Mouse (Mus musculus) inflammation-experienced regulatory T-cells, adult 16 weeks (primary cell): ENCODE data around the gene Mesp1. TPM values are rescaled to one million over a fixed set of nuclear protein-coding genes. Genes with fewer than 3 reads are reported as not detected.

Experiments used
- polyA plus RNA-seq: library from polyadenylated mRNA; unstranded; fragments of 100-300 nt; shearing (Covaris generic); gene quantifications from one replicate; pipeline ENCODE4 v1.2.1, GENCODE M21; 2017

The Mesp1 gene
- not detected for polyA plus RNA-seq

DNA sequence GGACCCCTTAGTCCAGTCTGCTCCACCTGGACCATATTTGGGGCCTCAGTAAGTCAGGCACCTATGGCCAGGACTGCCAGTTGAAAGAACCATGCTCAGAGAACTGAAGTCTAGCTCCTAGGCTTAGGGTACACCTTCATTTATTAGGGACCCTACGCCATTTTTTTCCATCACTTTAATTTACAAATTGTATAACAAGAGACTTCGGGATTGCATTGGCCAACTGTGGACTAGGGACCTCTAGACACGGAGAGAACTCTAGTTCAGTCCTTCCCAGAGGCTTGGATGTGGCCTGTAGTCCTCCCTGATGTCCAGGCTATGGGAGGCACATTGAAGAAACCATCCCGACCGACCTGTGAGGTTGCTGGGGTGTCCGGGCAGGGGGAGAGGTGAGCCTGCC lies at the start of gene Mesp1:
Gene Mesp1, minus strand, starts transcription at position 101 of the 400 bp plus-strand sequence.

DNA sequence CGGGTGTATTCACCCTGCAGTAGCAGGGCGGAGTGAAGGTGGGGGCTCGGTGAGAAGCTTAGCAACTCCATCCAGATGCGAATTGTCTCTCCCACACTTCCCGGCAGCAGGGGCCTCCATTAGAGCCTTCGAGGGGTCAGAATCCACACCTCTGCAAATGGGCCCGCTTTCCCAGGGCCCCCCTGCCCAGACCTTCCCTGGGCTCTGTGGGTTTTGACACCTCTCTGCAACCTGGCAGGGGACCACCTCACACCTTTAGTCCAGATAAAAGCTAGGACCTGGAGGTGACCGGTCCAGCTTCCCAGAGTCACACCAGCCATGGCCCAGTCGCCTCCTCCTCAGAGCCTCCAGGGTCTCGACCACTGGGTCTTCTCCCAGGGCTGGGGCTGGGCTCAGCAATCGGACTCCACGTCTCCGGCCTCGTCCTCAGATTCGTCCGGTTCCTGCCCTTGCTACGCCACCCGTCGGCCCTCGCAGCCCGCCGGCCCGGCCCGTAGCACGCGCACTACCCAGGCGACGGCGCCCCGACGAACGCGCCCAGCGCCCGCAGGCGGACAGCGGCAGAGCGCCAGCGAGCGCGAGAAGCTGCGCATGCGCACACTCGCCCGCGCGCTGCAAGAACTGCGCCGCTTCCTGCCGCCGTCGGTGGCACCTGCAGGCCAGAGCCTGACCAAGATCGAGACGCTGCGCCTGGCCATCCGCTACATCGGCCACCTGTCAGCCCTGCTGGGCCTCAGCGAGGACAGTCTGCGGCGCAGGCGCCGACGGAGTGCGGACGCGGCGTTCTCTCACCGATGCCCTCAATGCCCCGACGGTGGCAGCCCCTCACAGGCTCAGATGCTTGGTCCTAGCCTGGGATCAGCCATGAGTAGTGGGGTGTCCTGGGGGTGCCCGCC lies 17.3 kb upstream of the Mesp1 start, which contains the start of gene Mesp2:
Gene Mesp2, plus strand, starts transcription at position 117 of the 896 bp plus-strand sequence.

GRCm38 (mm10) chr7:79742659-79743536 lies 50.7 kb downstream of the Mesp1 start, which contains the start of the genes Pex11a and Wdr93:
TSS of gene Pex11a (minus strand) at chr7:79743131.
TSS of gene Wdr93 (plus strand) at chr7:79743163.

Other genes with a start within 250 kb of the Mesp1 start
- gene Rhcg, start 176.1 kb downstream of the Mesp1 start, polyA plus RNA-seq = not detected
- 2.1 TPM for gene Ticrr, start 133.6 kb downstream of the Mesp1 start, polyA plus RNA-seq
- 0.23 TPM for gene Kif7, start 78.1 kb downstream of the Mesp1 start, polyA plus RNA-seq
- gene Plin1, start 60.9 kb downstream of the Mesp1 start, polyA plus RNA-seq = not detected
- gene Pex11a, start 50.7 kb downstream of the Mesp1 start, polyA plus RNA-seq = 7.5 TPM
- gene Wdr93, start 50.6 kb downstream of the Mesp1 start, polyA plus RNA-seq = 0.17 TPM
- 0.15 TPM for gene Mesp2, start 16.9 kb upstream of the Mesp1 start, polyA plus RNA-seq
- gene Anpep, start 67.3 kb upstream of the Mesp1 start, polyA plus RNA-seq = not detected
- gene Ap3s2, start 126.9 kb upstream of the Mesp1 start, polyA plus RNA-seq = 32.0 TPM
- gene Arpin, start 141.6 kb upstream of the Mesp1 start, polyA plus RNA-seq = 0.12 TPM
- gene Zfp710, start 231.0 kb upstream of the Mesp1 start, polyA plus RNA-seq = 3.4 TPM